Mouse (Mus musculus): ENCODE measurements around the gene Prss58. TPM values are rescaled to one million over a fixed set of nuclear protein-coding genes. Genes with fewer than 3 reads are reported as not detected.

Gene Prss58
- not detected for polyA plus RNA-seq (2014; fragmentation: Illumina TruSeq; extraction: RNeasy Lipid Tissue Mini Kit (QIAGEN cat#74804); ENCODE audit: insufficient read depth, low read depth, low replicate concordance)

DNA sequence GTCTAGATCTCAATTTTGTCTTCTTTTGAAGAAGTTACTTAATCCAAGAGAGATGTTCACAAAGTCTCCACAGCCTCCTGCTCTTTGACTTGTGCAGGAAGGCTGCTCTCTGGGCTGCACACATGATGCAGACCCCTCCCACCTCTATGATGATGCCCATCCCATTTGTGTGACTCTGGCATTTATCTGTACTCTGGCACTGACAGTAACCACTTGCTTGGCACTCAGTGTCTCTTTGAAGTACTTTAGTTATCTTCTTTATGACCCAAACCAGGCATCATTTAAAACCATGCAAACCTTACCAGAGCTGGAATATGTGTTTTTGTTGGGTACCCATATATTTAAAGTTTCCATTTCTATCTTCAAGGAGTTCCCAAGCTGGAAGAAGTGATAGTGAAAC lies at the start of gene Prss58:
TSS of gene Prss58 (minus strand) at position 101 of the 400 bp plus-strand sequence.

DNA sequence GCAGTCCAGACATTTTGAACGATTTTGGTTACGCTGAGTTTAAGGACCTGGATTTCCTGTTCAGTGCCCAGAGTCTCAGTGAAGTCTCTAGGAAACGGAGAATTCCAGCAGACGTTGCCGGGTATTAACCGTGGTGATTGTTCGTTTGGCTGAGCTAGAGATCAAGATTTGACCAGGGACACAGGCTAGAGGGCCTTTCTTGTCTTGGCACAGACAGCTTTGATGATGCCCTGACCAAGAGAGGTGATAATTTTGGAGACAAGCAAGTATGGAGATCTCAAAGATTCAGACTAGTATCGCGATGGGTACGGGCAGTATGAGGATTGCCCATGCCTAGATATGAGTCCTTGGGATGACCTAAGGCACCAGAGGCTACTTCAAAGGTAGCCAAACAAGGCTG lies 40.3 kb upstream of the Prss58 start, which contains the start of gene 1700074P13Rik:
TSS of gene 1700074P13Rik (minus strand) at position 101 of the 400 bp plus-strand sequence.

DNA sequence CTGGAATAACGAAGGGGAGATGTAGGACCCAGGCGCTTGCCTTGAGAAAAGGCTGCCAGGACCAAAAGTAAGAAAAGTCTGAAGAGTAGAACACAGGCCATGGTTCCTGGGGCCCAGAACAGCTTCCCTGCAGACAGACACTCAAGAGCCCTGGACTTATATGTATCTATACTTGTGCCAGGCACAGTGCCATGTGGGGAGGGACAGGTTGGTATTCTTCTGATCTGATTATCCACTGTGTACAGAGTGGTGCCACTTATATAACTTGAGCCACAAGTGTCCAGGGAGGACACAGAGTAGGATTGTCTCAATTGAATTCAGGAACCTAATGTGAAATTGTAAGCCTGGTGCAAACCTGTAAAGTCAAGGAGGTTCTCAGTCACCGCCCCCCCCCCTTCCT lies 12.8 kb downstream of the Prss58 start, which contains the start of gene Moxd2:
TSS of gene Moxd2 (minus strand) at position 101 of the 400 bp plus-strand sequence.

Other genes starting within 250 kb of the Prss58 start
- gene Moxd2, start 12.9 kb downstream of the Prss58 start, polyA plus RNA-seq (2014; fragmentation: Illumina TruSeq; extraction: RNeasy Lipid Tissue Mini Kit (QIAGEN cat#74804); ENCODE audit: insufficient read depth, low read depth, low replicate concordance), result not detected
- gene 1700074P13Rik, start 40.2 kb upstream of the Prss58 start, polyA plus RNA-seq (2014; fragmentation: Illumina TruSeq; extraction: RNeasy Lipid Tissue Mini Kit (QIAGEN cat#74804); ENCODE audit: insufficient read depth, low read depth, low replicate concordance), result not detected
- gene Gm4744, start 51.5 kb upstream of the Prss58 start, polyA plus RNA-seq (2014; fragmentation: Illumina TruSeq; extraction: RNeasy Lipid Tissue Mini Kit (QIAGEN cat#74804); ENCODE audit: insufficient read depth, low read depth, low replicate concordance), result not detected
- gene 1810009J06Rik, start 64.4 kb upstream of the Prss58 start, polyA plus RNA-seq (2014; fragmentation: Illumina TruSeq; extraction: RNeasy Lipid Tissue Mini Kit (QIAGEN cat#74804); ENCODE audit: insufficient read depth, low read depth, low replicate concordance), result not detected
- not detected for gene Gm2663, start 99.1 kb upstream of the Prss58 start, polyA plus RNA-seq (2014; fragmentation: Illumina TruSeq; extraction: RNeasy Lipid Tissue Mini Kit (QIAGEN cat#74804); ENCODE audit: insufficient read depth, low read depth, low replicate concordance)
- gene 2210010C04Rik, start 135.1 kb upstream of the Prss58 start, polyA plus RNA-seq (2014; fragmentation: Illumina TruSeq; extraction: RNeasy Lipid Tissue Mini Kit (QIAGEN cat#74804); ENCODE audit: insufficient read depth, low read depth, low replicate concordance), result not detected